Mouse (Mus musculus) midbrain, embryonic 15.5 days (tissue): ENCODE data around the gene Oog3. TPM values are rescaled to one million over a fixed set of nuclear protein-coding genes. Genes with fewer than 3 reads are reported as not detected.

Experiments
- ATAC-seq: fragments of 200-750 bp; cut with Nextera tagmentation; replicated peaks from 2 replicates; pipeline ENCODE4 v1.8.0; 2017; ENCODE audit warnings: moderate TSS enrichment
- H3K27ac ChIP-seq: fragments of 300-500 bp; sonication (generic); 2 replicates; pipeline ENCODE4 v1.5.1; 2015; ENCODE audit warnings: mild to moderate bottlenecking, inconsistent platforms
- H3K27me3 ChIP-seq: fragments of 300-500 bp; sonication (generic); replicated peaks from 2 replicates; pipeline ENCODE4 v1.6.1; 2015; ENCODE audit warnings: inconsistent platforms
- H3K36me3 ChIP-seq: fragments of 300-500 bp; sonication (generic); replicated peaks from 2 replicates; pipeline ENCODE4 v1.6.1; 2015; ENCODE audit warnings: inconsistent platforms
- H3K4me1 ChIP-seq: fragments of 300-500 bp; sonication (generic); 2 replicates; pipeline ENCODE4 v1.6.1; 2015; ENCODE audit warnings: inconsistent platforms
- H3K4me2 ChIP-seq: fragments of 300-500 bp; sonication (generic); 2 replicates; pipeline ENCODE4 v1.6.1; 2015; ENCODE audit warnings: inconsistent platforms, mild to moderate bottlenecking, moderate library complexity
- H3K4me3 ChIP-seq: fragments of 300-500 bp; sonication (generic); 2 replicates; pipeline ENCODE4 v1.5.1; 2015; ENCODE audit warnings: mild to moderate bottlenecking, inconsistent platforms
- H3K9ac ChIP-seq: fragments of 300-500 bp; sonication (generic); 2 replicates; pipeline ENCODE4 v1.6.1; 2015; ENCODE audit warnings: mild to moderate bottlenecking, inconsistent platforms
- H3K9me3 ChIP-seq: fragments of 300-500 bp; sonication (generic); 2 replicates; pipeline ENCODE4 v1.6.1; 2016; ENCODE audit warnings: inconsistent platforms
- WGBS: fragments of 180-500 bp; shearing (Covaris S2); methylation state at CpG from one replicate; pipeline ENCODE4 v1.1.7; 2015; ENCODE audit warnings: mixed read lengths; 5-methylcytosine and 5-hydroxymethylcytosine counted together
- polyA plus RNA-seq: library from polyadenylated mRNA; unstranded; fragments of >200 nt; fragmentation: Nextera tagmentation; extraction: Ambion mirVana; gene quantifications from 2 replicates; pipeline ENCODE4 v1.2.1, GENCODE M21; 2015

Gene Oog3
- not detected in 2 replicates for polyA plus RNA-seq

DNA sequence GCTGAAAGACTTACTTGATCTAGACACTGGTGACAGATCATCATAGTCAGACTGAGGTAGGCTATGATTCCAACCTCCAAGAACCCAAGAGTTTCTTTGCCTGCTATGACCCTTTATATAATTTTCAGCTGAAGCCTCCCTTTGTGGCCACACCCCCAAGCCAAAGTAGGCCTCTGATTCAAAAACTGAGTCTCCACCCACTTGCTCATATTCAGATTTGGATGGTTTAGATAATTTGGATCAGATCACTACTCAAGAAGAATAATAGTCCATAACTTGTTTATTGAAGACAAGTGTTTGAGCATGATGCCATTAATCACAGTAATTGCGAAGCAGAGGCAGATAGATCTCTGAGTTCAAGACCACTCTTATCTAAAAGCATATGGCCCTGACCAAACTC is at the start of gene Oog3:
Oog3 (minus strand) TSS at position 101 of the 400 bp plus-strand sequence.
- Histone ChIP-seq H3K27ac (no peak within 1 kb of the TSS), H3K4me3 (no peak within 1 kb of the TSS), H3K4me1 (no peaks in the 10 kb centered on the region), H3K9me3 (peaks cover 41% of the 10 kb centered on the region), H3K36me3 (no peaks in the 10 kb centered on the region), H3K9ac (no peak within 1 kb of the TSS), H3K27me3 (no peaks in the 10 kb centered on the region), H3K4me2 (no peak within 1 kb of the TSS)
- WGBS, result 82% methylated on average over 1 of the region's 1 CpGs
- no peak for ATAC-seq

- Histone ChIP-seq H3K4me1 (no peaks in the 10 kb centered on the region), H3K27ac (no peak within 1 kb of the TSS), H3K4me2 (no peak within 1 kb of the TSS), H3K9me3 (peaks cover 21% of the 10 kb centered on the region), H3K27me3 (no peaks in the 10 kb centered on the region), H3K9ac (no peak within 1 kb of the TSS), H3K36me3 (no peaks in the 10 kb centered on the region), H3K4me3 (no peak within 1 kb of the TSS)
- no peak for ATAC-seq
- 47% methylated on average over 1 of the region's 1 CpGs for WGBS
Measured at GRCm38 (mm10) chr4:144190419-144190818, 28.0 kb upstream of the Oog3 start, which contains the start of gene Oog2. TSS of gene Oog2 (plus strand) at chr4:144190719.

Other genes with a start within 250 kb of the Oog3 start
- gene Pramef25, start 211.6 kb downstream of the Oog3 start, polyA plus RNA-seq, result not detected in 2 replicates
- gene Gm13101, start 195.7 kb downstream of the Oog3 start, polyA plus RNA-seq, result not detected in 2 replicates
- not detected in 2 replicates for gene Pramef17, start 168.3 kb downstream of the Oog3 start, polyA plus RNA-seq
- gene Pramel4, start 103.5 kb downstream of the Oog3 start, polyA plus RNA-seq, result not detected in 2 replicates
- gene Gm13102, start 56.2 kb downstream of the Oog3 start, polyA plus RNA-seq, result not detected in 2 replicates
- gene Oog2, start 28.1 kb upstream of the Oog3 start, polyA plus RNA-seq, result not detected in 2 replicates
- not detected in 2 replicates for gene C87977, start 50.7 kb upstream of the Oog3 start, polyA plus RNA-seq
- gene Pramel5, start 117.8 kb upstream of the Oog3 start, polyA plus RNA-seq, result not detected in 2 replicates
- gene Gm13128, start 167.6 kb upstream of the Oog3 start, polyA plus RNA-seq, result not detected in 2 replicates
- not detected in 2 replicates for gene Gm13119, start 195.3 kb upstream of the Oog3 start, polyA plus RNA-seq
- not detected in 2 replicates for gene Pramef20, start 215.3 kb upstream of the Oog3 start, polyA plus RNA-seq
- not detected in 2 replicates for gene Pramef12, start 245.8 kb upstream of the Oog3 start, polyA plus RNA-seq